Mouse (Mus musculus): ENCODE data around the gene Grin2c.

Grin2c gene

GRCm38 (mm10) chr11:115267061-115267883, at the start of gene Grin2c:
Gene Grin2c, minus strand, starts transcription at chr11:115267243.
- DNase-seq (ENCODE audit: low spot score): no peak

- no peak for DNase-seq (ENCODE audit: low spot score)
Observed at GRCm38 (mm10) chr11:115314249-115314648, 47.2 kb upstream of the Grin2c start.

- no peak for DNase-seq (ENCODE audit: low spot score)
Observed at GRCm38 (mm10) chr11:115308781-115309180, 41.7 kb upstream of the Grin2c start.

GRCm38 (mm10) chr11:115306863-115307262, 39.8 kb upstream of the Grin2c start, which contains the start of gene Otop2:
Gene Otop2, plus strand, starts transcription at chr11:115307163.
- DNase-seq (ENCODE audit: low spot score): no peak

- no peak for DNase-seq (ENCODE audit: low spot score)
Observed at GRCm38 (mm10) chr11:115303167-115303566, 36.1 kb upstream of the Grin2c start.

DNA sequence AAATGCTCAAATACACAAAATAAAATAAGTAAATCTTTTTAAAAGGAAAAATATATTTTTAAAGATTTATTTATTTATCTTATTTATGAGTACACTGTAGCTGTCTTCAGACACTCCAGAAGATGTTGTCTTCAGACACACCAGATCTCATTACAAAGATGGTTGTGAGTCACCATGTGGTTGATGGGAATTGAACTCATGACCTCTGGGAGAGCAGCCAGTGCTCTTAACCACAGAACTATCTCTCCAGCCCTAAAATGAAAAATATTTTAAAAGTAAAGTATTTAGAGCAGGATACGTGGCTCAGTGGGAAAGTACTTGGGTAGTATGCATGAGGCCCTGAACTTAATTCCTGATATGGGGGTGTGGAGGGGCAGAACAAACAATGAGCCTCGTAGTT, 34.3 kb upstream of the Grin2c start:
- no peak for DNase-seq (ENCODE audit: low spot score)

GRCm38 (mm10) chr11:115300745-115301144, 33.7 kb upstream of the Grin2c start:
- DNase-seq (ENCODE audit: low spot score): no peak

GRCm38 (mm10) chr11:115298160-115298559, 31.1 kb upstream of the Grin2c start:
- DNase-seq (ENCODE audit: low spot score): no peak

DNA sequence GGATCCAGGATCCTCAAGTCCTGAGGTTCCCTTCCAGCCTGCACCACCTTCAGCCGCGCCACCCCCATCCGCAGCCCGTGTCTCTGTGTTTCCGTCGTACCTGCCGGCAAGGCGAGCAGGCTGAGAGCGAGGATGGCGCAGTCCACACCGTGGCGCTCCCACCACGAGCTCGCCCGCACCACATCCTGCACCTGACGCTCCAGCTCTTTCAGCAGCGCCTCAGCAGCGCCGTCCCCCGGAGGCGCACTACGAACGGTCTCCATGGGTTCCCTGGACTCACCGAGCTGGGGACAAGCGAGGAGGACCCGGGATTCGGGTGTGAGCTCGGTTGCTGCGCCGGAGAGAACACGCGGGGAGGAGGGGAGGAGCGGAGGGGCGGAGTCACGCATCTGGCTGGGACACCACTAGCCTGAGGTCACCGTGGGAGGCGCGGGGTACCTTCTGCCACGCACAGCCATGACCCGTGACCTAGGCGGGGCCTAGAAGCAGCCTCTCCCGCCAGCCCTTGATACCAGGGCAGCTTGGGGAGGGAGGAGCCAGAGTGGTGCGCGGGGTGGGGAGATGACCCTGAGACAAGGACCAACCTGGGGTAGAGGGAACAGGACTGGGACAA, 30.3 kb upstream of the Grin2c start, which contains the start of gene Fads6:
Gene Fads6, minus strand, starts transcription at position 450 of the 613 bp plus-strand sequence.
- DNase-seq (ENCODE audit: low spot score): peak; percentile 67

DNA sequence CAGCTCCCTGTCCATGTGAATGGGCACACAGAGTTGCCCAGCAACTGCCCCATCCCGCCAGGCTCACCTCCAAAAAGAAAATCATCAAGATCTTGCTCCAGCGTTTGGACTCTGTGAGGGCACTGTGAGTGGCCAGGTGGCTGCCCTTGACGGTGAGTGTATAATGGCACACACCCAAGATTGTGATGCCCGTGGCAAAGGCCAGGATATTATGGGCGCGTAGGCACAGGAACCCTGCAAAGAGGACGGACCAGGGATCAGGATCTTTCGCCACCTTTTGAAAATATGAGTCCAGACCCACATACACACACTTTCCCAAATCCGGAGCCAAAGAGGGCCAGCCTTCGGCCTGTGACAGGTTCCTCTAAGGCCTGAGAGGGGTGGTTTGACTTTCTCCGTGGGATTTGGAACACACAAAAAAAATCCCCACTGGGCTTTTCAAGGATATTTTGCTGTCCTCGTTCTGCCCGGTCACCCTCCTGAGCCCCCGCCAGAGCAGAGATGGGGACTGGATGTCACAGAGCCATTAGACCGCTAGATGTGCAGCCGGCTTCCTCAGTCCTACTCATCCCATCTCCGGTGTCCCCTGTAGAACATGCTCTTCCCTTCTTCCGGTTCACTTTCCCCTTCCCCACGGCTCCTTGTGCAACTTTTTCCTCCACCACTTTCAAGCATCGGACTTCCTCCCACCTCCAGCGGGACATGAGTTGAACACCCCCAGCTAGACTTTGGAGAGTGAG, 29.6 kb upstream of the Grin2c start:
- DNase-seq (ENCODE audit: low spot score): no peak

- DNase-seq (ENCODE audit: low spot score): no peak
Observed at GRCm38 (mm10) chr11:115295939-115296338, 28.9 kb upstream of the Grin2c start.

DNA sequence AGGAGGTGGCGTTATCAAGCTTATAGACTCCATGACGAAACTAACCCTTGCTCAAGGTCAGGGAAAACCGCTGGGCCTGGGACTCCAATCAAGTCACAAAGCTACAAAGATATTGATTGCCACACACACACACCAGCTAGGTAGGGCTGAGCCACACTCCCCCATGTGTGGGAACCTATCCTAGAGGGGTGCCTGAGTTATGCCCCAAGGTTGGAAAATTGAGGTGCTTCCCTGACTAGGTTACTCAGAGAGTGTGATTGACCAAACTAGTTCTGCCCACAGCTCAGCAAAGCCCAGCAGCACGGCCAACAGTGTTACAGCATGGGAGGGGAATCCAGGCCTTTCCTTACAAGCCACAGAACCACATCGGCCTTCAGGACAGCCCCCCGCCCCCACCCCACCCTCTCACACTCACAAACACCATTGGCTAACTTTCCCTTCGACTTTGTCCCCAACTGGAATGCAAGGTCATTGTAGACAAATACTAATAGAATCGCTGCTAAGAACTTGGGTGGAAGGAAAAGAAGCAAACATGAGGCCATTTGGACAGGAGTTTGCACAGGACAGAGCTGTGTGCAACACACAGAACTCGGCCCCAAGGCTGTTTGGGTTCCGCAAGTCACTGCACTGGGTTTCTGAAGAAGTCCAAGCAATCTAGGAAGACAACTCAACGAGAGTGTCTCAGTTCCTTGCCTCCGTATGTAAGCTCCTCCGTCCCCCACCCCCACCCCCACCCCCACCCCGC, 25.8 kb upstream of the Grin2c start:
- DNase-seq (ENCODE audit: low spot score): no peak

- no peak for DNase-seq (ENCODE audit: low spot score)
Observed at GRCm38 (mm10) chr11:115291503-115291902, 24.5 kb upstream of the Grin2c start.

- DNase-seq (ENCODE audit: low spot score): no peak
Observed at GRCm38 (mm10) chr11:115290919-115291318, 23.9 kb upstream of the Grin2c start.

- no peak for DNase-seq (ENCODE audit: low spot score)
Observed at GRCm38 (mm10) chr11:115290314-115290713, 23.3 kb upstream of the Grin2c start.

DNA sequence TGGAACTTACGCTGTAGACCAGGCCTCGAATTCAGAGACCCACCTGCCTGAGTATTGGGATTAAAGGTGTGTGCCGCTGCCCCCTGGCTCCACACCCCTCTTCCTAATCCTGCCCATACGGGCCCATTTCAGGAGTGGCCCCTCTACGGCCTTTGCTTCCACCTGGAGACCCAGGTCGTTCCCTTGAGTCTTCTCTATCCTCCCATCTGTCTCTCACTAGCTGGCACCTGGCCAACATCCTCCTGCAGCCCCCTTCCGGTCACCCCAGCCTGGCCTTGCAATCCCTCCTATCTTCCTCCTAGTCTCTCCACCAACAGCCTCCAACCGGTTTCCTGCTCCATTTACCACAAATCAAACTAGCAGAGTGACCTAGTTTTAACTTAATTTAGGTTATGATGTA, 22.8 kb upstream of the Grin2c start:
- no peak for DNase-seq (ENCODE audit: low spot score)

GRCm38 (mm10) chr11:115288305-115288704, 21.3 kb upstream of the Grin2c start:
- no peak for DNase-seq (ENCODE audit: low spot score)

GRCm38 (mm10) chr11:115287386-115287785, 20.3 kb upstream of the Grin2c start:
- DNase-seq (ENCODE audit: low spot score): no peak

DNA sequence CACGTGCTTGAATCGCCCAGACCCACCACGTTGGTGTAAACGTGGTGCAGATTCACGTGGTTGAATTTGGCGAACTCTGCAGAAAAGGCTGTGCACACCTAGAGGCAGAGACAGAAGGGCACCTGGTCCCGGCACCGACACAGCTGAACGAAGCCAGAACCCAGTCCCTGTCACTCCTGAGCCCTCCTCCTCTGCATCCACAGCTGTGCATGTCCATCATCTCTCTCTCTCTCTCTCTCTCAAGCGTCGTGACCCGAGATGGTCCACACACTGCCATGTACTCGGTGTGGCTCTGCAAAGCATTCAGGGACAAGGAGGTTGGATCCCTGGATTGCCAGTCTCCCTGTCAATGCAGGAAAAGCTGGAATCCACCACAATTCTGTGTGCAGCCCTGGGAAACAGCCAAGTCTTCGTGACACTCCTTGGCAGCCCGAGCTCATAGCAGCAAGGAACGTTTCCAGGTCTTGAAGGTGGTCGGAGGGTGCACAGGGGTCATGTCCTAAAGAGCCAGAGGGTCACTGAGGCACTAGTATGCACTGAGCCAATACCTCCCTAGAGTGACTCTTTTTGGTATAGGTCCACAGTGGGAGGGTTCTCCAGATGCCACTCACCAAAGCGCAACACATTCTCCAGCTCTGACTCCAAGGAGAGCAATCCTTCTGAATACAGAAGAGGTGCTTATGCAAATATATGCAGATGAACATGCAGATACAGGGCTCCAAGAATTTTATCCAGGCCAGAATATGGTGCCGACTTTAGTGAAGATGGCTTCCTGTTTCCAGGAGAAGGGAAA, 19.4 kb upstream of the Grin2c start:
- DNase-seq (ENCODE audit: low spot score): no peak

GRCm38 (mm10) chr11:115285282-115285681, 18.2 kb upstream of the Grin2c start:
- DNase-seq (ENCODE audit: low spot score): no peak
